Mouse (Mus musculus) C2C12 (cell line): ENCODE data around the gene Dhcr24. TPM values are rescaled to one million over a fixed set of nuclear protein-coding genes. Genes with fewer than 3 reads are reported as not detected.

Experiments
- H3K27me3 ChIP-seq: one replicate; pipeline ENCODE4 v1.6.1; 2011; ENCODE audit not compliant: control insufficient read depth, insufficient read depth, insufficient read length
- H3K36me3 ChIP-seq: one replicate; pipeline ENCODE4 v1.6.1; 2011; ENCODE audit not compliant: control insufficient read depth, insufficient read depth
- H3K4me3 ChIP-seq: one replicate; pipeline ENCODE4 v1.5.1; 2011; ENCODE audit warnings: mild to moderate bottlenecking, control low read depth; ENCODE audit not compliant: poor library complexity, insufficient read depth, severe bottlenecking
- H3K79me2 ChIP-seq: one replicate; pipeline ENCODE4 v1.6.1; 2011; ENCODE audit not compliant: control insufficient read depth, insufficient read depth
- H3K79me3 ChIP-seq: one replicate; pipeline ENCODE4 v1.6.1; 2011; ENCODE audit warnings: low read depth, control low read depth
- H3ac ChIP-seq: one replicate; pipeline ENCODE3; 2011; ENCODE audit warnings: low read depth; ENCODE audit not compliant: control insufficient read depth, insufficient read length
- CEBPB ChIP-seq: IDR thresholded peaks from one replicate; pipeline ENCODE4 v1.6.1; 2011; ENCODE audit warnings: low read depth, mild to moderate bottlenecking, control low read depth, moderate library complexity
- CTCF ChIP-seq: IDR thresholded peaks from one replicate; pipeline ENCODE4 v1.5.1; 2011; ENCODE audit not compliant: control insufficient read depth, insufficient read depth, insufficient read length
- FOSL1 ChIP-seq: IDR thresholded peaks from one replicate; pipeline ENCODE4 v1.8.0; 2011; ENCODE audit warnings: mild to moderate bottlenecking, low read length; ENCODE audit not compliant: poor library complexity, insufficient read depth, severe bottlenecking
- MAX ChIP-seq: IDR thresholded peaks from one replicate; pipeline ENCODE4 v1.6.1; 2011; ENCODE audit warnings: mild to moderate bottlenecking, control low read depth
- MYOD1 ChIP-seq: IDR thresholded peaks from one replicate; pipeline ENCODE4 v1.6.1; 2011; ENCODE audit warnings: low read depth; ENCODE audit not compliant: control insufficient read depth, insufficient read length
- MYOG ChIP-seq: IDR thresholded peaks from one replicate; pipeline ENCODE4 v1.6.1; 2011; ENCODE audit not compliant: control insufficient read depth, insufficient read length; ENCODE audit errors: extremely low read depth
- USF1 ChIP-seq: IDR thresholded peaks from one replicate; pipeline ENCODE4 v1.6.1; 2011; ENCODE audit warnings: low read depth, mild to moderate bottlenecking, control low read depth, moderate library complexity
- polyA plus RNA-seq: library from polyadenylated mRNA; unstranded; fragments of >200 nt; fragmentation: generic; extraction: Trizol; gene quantifications from one replicate; pipeline ENCODE4 v1.2.1, GENCODE M21; 2012; ENCODE audit warnings: missing spikeins

Gene Dhcr24
- polyA plus RNA-seq, 1 experiment: 113 TPM

- H3K36me3 ChIP-seq: no peaks in the 10 kb centered on the region
- no peak overlapping the region for H3ac ChIP-seq
- H3K79me2 ChIP-seq: no peaks in the 10 kb centered on the region
- H3K27me3 ChIP-seq: no peaks in the 10 kb centered on the region
- TF ChIP-seq MAX (no peak), CEBPB (no peak), MYOG (no peak), MYOD1 (no peak), USF1 (no peak), CTCF (no peak), FOSL1 (no peak)
- H3K4me3 ChIP-seq: no peak overlapping the region
- no peaks in the 10 kb centered on the region for H3K79me3 ChIP-seq
Measured at GRCm38 (mm10) chr4:106539756-106540155, 21.1 kb upstream of the Dhcr24 start.

GRCm38 (mm10) chr4:106541491-106541890, 19.3 kb upstream of the Dhcr24 start:
- TF ChIP-seq MYOG: no peak
- TF ChIP-seq MAX: no peak
- TF ChIP-seq FOSL1: no peak
- no peak for TF ChIP-seq MYOD1
- TF ChIP-seq USF1: no peak
- no peak for TF ChIP-seq CTCF
- TF ChIP-seq CEBPB: no peak
- no peaks in the 10 kb centered on the region for H3K36me3 ChIP-seq
- no peak overlapping the region for H3K4me3 ChIP-seq
- no peaks in the 10 kb centered on the region for H3K79me3 ChIP-seq
- no peaks in the 10 kb centered on the region for H3K79me2 ChIP-seq
- H3ac ChIP-seq: no peak overlapping the region
- H3K27me3 ChIP-seq: no peaks in the 10 kb centered on the region

GRCm38 (mm10) chr4:106542211-106542610, 18.6 kb upstream of the Dhcr24 start:
- TF ChIP-seq FOSL1 (no peak), USF1 (no peak), CEBPB (no peak), MAX (no peak), CTCF (no peak), MYOG (no peak), MYOD1 (no peak)
- H3K4me3 ChIP-seq: no peak overlapping the region
- H3K79me3 ChIP-seq: no peaks in the 10 kb centered on the region
- H3K27me3 ChIP-seq: no peaks in the 10 kb centered on the region
- no peak overlapping the region for H3ac ChIP-seq
- no peaks in the 10 kb centered on the region for H3K36me3 ChIP-seq
- H3K79me2 ChIP-seq: no peaks in the 10 kb centered on the region

GRCm38 (mm10) chr4:106545817-106546373, 14.9 kb upstream of the Dhcr24 start:
- no peaks in the 10 kb centered on the region for H3K79me3 ChIP-seq
- no peaks in the 10 kb centered on the region for H3K27me3 ChIP-seq
- H3K79me2 ChIP-seq: no peaks in the 10 kb centered on the region
- no peaks in the 10 kb centered on the region for H3K36me3 ChIP-seq
- no peak overlapping the region for H3K4me3 ChIP-seq
- H3ac ChIP-seq: no peak overlapping the region
- TF ChIP-seq MYOD1: no peak
- no peak for TF ChIP-seq CEBPB
- no peak for TF ChIP-seq USF1
- no peak for TF ChIP-seq MYOG
- TF ChIP-seq CTCF: no peak
- TF ChIP-seq MAX: no peak
- TF ChIP-seq FOSL1: no peak

- TF ChIP-seq MYOD1 (no peak), FOSL1 (no peak), CTCF (no peak), CEBPB (no peak), MYOG (no peak), MAX (no peak), USF1 (no peak)
- Histone ChIP-seq H3K36me3 (no peaks in the 10 kb centered on the region), H3ac (no peak overlapping the region), H3K4me3 (no peak overlapping the region), H3K79me3 (no peaks in the 10 kb centered on the region), H3K27me3 (no peaks in the 10 kb centered on the region), H3K79me2 (no peaks in the 10 kb centered on the region)
Measured at GRCm38 (mm10) chr4:106546896-106547295, 13.9 kb upstream of the Dhcr24 start.

- TF ChIP-seq CEBPB: no peak
- TF ChIP-seq FOSL1: no peak
- TF ChIP-seq MAX: no peak
- TF ChIP-seq USF1: no peak
- no peak for TF ChIP-seq CTCF
- no peak for TF ChIP-seq MYOG
- no peak for TF ChIP-seq MYOD1
- no peak overlapping the region for H3K4me3 ChIP-seq
- no peaks in the 10 kb centered on the region for H3K36me3 ChIP-seq
- no peaks in the 10 kb centered on the region for H3K79me3 ChIP-seq
- H3K27me3 ChIP-seq: no peaks in the 10 kb centered on the region
- no peak overlapping the region for H3ac ChIP-seq
- no peaks in the 10 kb centered on the region for H3K79me2 ChIP-seq
Measured at GRCm38 (mm10) chr4:106548113-106548512, 12.7 kb upstream of the Dhcr24 start.
